Comparison of ENCODE assay signal across 8 mouse cellular contexts in genomic region chr11:106613638-106614338, GRCm38 (mm10). TPM values are rescaled to one million over a fixed set of nuclear protein-coding genes. Genes with fewer than 3 reads are reported as not detected.
DNase-seq lines count a peak whose midpoint lies in the region; ATAC-seq and TF ChIP-seq lines count a peak whose summit lies in the region.

No protein-coding gene starts in this region.

- H3K4me2 ChIP-seq in hindbrain, postnatal 0 days (ENCODE audit: low read depth, low read length) = peak overlapping the region; percentile 94
- peak overlapping the region; percentile 87 for H3K4me2 ChIP-seq in midbrain, embryonic 12.5 days (replicated peaks)

- peak; percentile 27; the same call in 1 of the 2 replicates for TF ChIP-seq CTCF in hindbrain, postnatal 0 days (IDR thresholded peaks at IDR 0.05; ENCODE audit: low read depth)

- peak; percentile 25 for DNase-seq in retina, embryonic 14.5 days (ENCODE audit: low spot score)
- no peak for DNase-seq in retina, postnatal 1 day
- no peak for DNase-seq in embryonic facial prominence, embryonic 10.5 days (ENCODE audit: low spot score)
- DNase-seq in hindbrain, postnatal 0 days (ENCODE audit: low spot score) = no peak
- no peak for DNase-seq in cerebellum, adult 9-10 months
- DNase-seq in layer of hippocampus, adult 9-11 months = no peak

- no peaks in the 10 kb centered on the region for H3K36me3 ChIP-seq in embryonic facial prominence, embryonic 10.5 days (replicated peaks)
- H3K36me3 ChIP-seq in hindbrain, postnatal 0 days (ENCODE audit: insufficient read depth, low read length) = no peaks in the 10 kb centered on the region
- H3K36me3 ChIP-seq in midbrain, embryonic 12.5 days = no peaks in the 10 kb centered on the region

- H3K27ac ChIP-seq in embryonic facial prominence, embryonic 10.5 days (replicated peaks) = peak overlapping the region; percentile 79
- H3K27ac ChIP-seq in hindbrain, postnatal 0 days = peak overlapping the region; percentile 83; the same call in 1 of the 2 replicates
- H3K27ac ChIP-seq in midbrain, embryonic 12.5 days (replicated peaks) = no peak overlapping the region

- 54% methylated on average over 15 of the region's 15 CpGs for WGBS in embryonic facial prominence, embryonic 10.5 days
- 53% methylated on average over 14 of the region's 15 CpGs for WGBS in hindbrain, postnatal 0 days
- 56% methylated on average over 15 of the region's 15 CpGs for WGBS in midbrain, embryonic 12.5 days

- peaks cover 11% of the 10 kb centered on the region for H3K27me3 ChIP-seq in embryonic facial prominence, embryonic 10.5 days (replicated peaks; ENCODE audit: low read depth, poor library complexity, severe bottlenecking)
- H3K27me3 ChIP-seq in hindbrain, postnatal 0 days (ENCODE audit: insufficient read depth, low read length) = no peaks in the 10 kb centered on the region
- H3K27me3 ChIP-seq in midbrain, embryonic 12.5 days = peaks cover 9% of the 10 kb centered on the region; the same call in 1 of the 2 replicates

- H3K4me1 ChIP-seq in embryonic facial prominence, embryonic 10.5 days = peaks cover 22% of the 10 kb centered on the region
- peaks cover 10% of the 10 kb centered on the region for H3K4me1 ChIP-seq in hindbrain, postnatal 0 days (ENCODE audit: insufficient read depth, low read length)
- peaks cover 16% of the 10 kb centered on the region for H3K4me1 ChIP-seq in midbrain, embryonic 12.5 days

- H3K9me3 ChIP-seq in embryonic facial prominence, embryonic 10.5 days = no peaks in the 10 kb centered on the region
- no peaks in the 10 kb centered on the region for H3K9me3 ChIP-seq in hindbrain, postnatal 0 days (ENCODE audit: low read length)
- no peaks in the 10 kb centered on the region for H3K9me3 ChIP-seq in midbrain, embryonic 12.5 days

- ATAC-seq in hindbrain, postnatal 0 days = 0 out of 2 replicates have a peak, but pooled peaks have one; percentile 4
- no peak for ATAC-seq in midbrain, embryonic 12.5 days (ENCODE audit: low FRiP score, low read depth)
- ATAC-seq in inflammation-experienced regulatory T-cells, adult 6 months = no peak

- peak overlapping the region; percentile 81 for H3K4me3 ChIP-seq in embryonic facial prominence, embryonic 10.5 days
- H3K4me3 ChIP-seq in hindbrain, postnatal 0 days (ENCODE audit: low read length) = peak overlapping the region; percentile 96
- peak overlapping the region; percentile 98 for H3K4me3 ChIP-seq in midbrain, embryonic 12.5 days

- peak overlapping the region; percentile 94; the same call in 1 of the 2 replicates for H3K9ac ChIP-seq in hindbrain, postnatal 0 days (replicated peaks; ENCODE audit: low read length)
- peak overlapping the region; percentile 89 for H3K9ac ChIP-seq in midbrain, embryonic 12.5 days (replicated peaks)

RNA-seq across cellular contexts. Expression of gene Tex2, which starts 0.6 kb away (rescaled TPM):
- polyA plus RNA-seq in embryonic facial prominence, embryonic 10.5 days (2016; fragmentation: Nextera tagmentation; extraction: Ambion mirVana) = 6.8 and 7.5 TPM in 2 replicates
- 46.2 and 60.5 TPM in 2 replicates for total RNA-seq in hindbrain, postnatal 0 days (2014; rRNA removed)
- polyA plus RNA-seq in hindbrain, postnatal 0 days (2015; fragmentation: Nextera tagmentation; extraction: Ambion mirVana) = 30.0 and 30.8 TPM in 2 replicates
- polyA plus RNA-seq in midbrain, embryonic 12.5 days (2016; fragmentation: Nextera tagmentation; extraction: Ambion mirVana) = 12.1 and 13.8 TPM in 2 replicates
- 10 to 100 TPM; 19.4 to 24.0 (median 23.4) TPM for polyA plus RNA-seq in inflammation-experienced regulatory T-cells, adult 6 months (2017; shearing (Covaris generic))
